ENCODE assay signal across 8 mouse cellular contexts in genomic region chr19:32759357-32760024, GRCm38 (mm10). TPM values are rescaled to one million over a fixed set of nuclear protein-coding genes. Genes with fewer than 3 reads are reported as not detected.
A peak's percentile ranks its signal among the peaks of the same experiment; 100 is the strongest.
DNase-seq lines count a peak whose midpoint lies in the region; ATAC-seq and TF ChIP-seq lines count a peak whose summit lies in the region.

No protein-coding gene starts in this region.

- ATAC-seq in megakaryocyte, adult 5-6 weeks (ENCODE audit: poor library complexity, severe bottlenecking) = no peak
- ATAC-seq in limb, embryonic 13.5 days (ENCODE audit: low FRiP score, low read depth) = no peak
- no peak for ATAC-seq in cerebellum, adult (ENCODE audit: insufficient number of reproducible peaks, low FRiP score, low TSS enrichment)

- WGBS in cerebellum, adult 2 months = under 1% methylated on average over 8 of the region's 8 CpGs
- 5% methylated on average over 8 of the region's 8 CpGs for WGBS in limb, embryonic 13.5 days

- peak overlapping the region; percentile 77 for H3K4me3 ChIP-seq in cerebellum, adult 2 months (replicated peaks; ENCODE audit: insufficient read depth, low read depth, low read length)
- peak overlapping the region; percentile 99 for H3K4me3 ChIP-seq in megakaryocyte, embryonic 14.5 days (replicated peaks)
- peak overlapping the region; percentile 96 for H3K4me3 ChIP-seq in limb, embryonic 13.5 days

- H3K27me3 ChIP-seq in cerebellum, adult 2 months (ENCODE audit: control insufficient read depth, insufficient read depth, low read length) = no peaks in the 10 kb centered on the region
- peaks cover 8% of the 10 kb centered on the region for H3K27me3 ChIP-seq in megakaryocyte, embryonic 14.5 days (replicated peaks)
- peaks cover 9% of the 10 kb centered on the region for H3K27me3 ChIP-seq in limb, embryonic 13.5 days
- no peaks in the 10 kb centered on the region for H3K27me3 ChIP-seq in splenic B cell, adult 2 months (ENCODE audit: control insufficient read depth, insufficient read depth, low read length, poor library complexity, severe bottlenecking)

- peaks cover 7% of the 10 kb centered on the region; the same call in 1 of the 2 replicates for H3K4me1 ChIP-seq in cerebellum, adult 2 months (ENCODE audit: control insufficient read depth, insufficient read depth, low read length)
- H3K4me1 ChIP-seq in megakaryocyte, embryonic 14.5 days = peaks cover 43% of the 10 kb centered on the region
- H3K4me1 ChIP-seq in limb, embryonic 13.5 days = peaks cover 30% of the 10 kb centered on the region

- H3K36me3 ChIP-seq in megakaryocyte, embryonic 14.5 days (replicated peaks; ENCODE audit: low read length) = peaks cover 19% of the 10 kb centered on the region
- H3K36me3 ChIP-seq in limb, embryonic 13.5 days = no peaks in the 10 kb centered on the region; the same call in none of the 2 replicates
- peaks cover 3% of the 10 kb centered on the region; the same call in 1 of the 2 replicates for H3K36me3 ChIP-seq in splenic B cell, adult 2 months (ENCODE audit: control insufficient read depth, insufficient read depth, low read length, poor library complexity, severe bottlenecking)

- no peak for TF ChIP-seq CTCF in cerebellum, adult 2 months (IDR thresholded peaks at IDR 0.05; ENCODE audit: borderline replicate concordance, insufficient read depth, low read depth, low read length)

- peak overlapping the region; percentile 90 for H3K4me2 ChIP-seq in limb, embryonic 13.5 days (replicated peaks)

- no peak overlapping the region for H3K27ac ChIP-seq in cerebellum, adult 2 months (ENCODE audit: insufficient read depth, low read length)
- no peak overlapping the region for H3K27ac ChIP-seq in limb, embryonic 13.5 days

- H3K9ac ChIP-seq in limb, embryonic 13.5 days = peak overlapping the region; percentile 99

- H3K9me3 ChIP-seq in megakaryocyte, embryonic 14.5 days = no peaks in the 10 kb centered on the region
- H3K9me3 ChIP-seq in limb, embryonic 13.5 days = no peaks in the 10 kb centered on the region

- no peak for TF ChIP-seq POLR2A in cerebellum, adult 2 months (IDR thresholded peaks at IDR 0.05; ENCODE audit: borderline replicate concordance, insufficient read depth, low read length)

- DNase-seq in cerebellum, adult 2 months = no peak
- no peak for DNase-seq in cerebellum, postnatal 4 days (ENCODE audit: low spot score in 2 of 2)
- peak; percentile 26 for DNase-seq in splenic B cell, adult 2 months (ENCODE audit: low read depth, low spot score)
- DNase-seq in lung, adult 18-20 months = no peak

RNA-seq across cellular contexts. Expression of gene Pten, which starts 2.2 kb away (rescaled TPM):
- polyA plus RNA-seq in cerebellum, adult 2 months (2012; rRNA removed) = 36.6 and 38.1 TPM in 2 replicates
- polyA plus RNA-seq in megakaryocyte, embryonic 14.5 days (2012; ENCODE audit: insufficient read depth, low replicate concordance) = 7.1 and 17.5 TPM in 2 replicates
- 110 and 114 TPM in 2 replicates for total RNA-seq in megakaryocyte, adult 5-6 weeks (2015)
- total RNA-seq in megakaryocyte, adult 5-6 weeks (2017) = 110 and 133 TPM in 2 replicates
- polyA plus RNA-seq in limb, embryonic 13.5 days (2015; fragmentation: Nextera tagmentation; extraction: Ambion mirVana) = 8.1 and 9.3 TPM in 2 replicates

RNA-seq across cellular contexts. Expression of gene Atad1, which starts 19.9 kb away (rescaled TPM):
- polyA plus RNA-seq in cerebellum, adult 2 months (2012; rRNA removed) = 77.2 and 85.3 TPM in 2 replicates
- 2.4 TPM in 1 of 2 replicates, not detected in the other for polyA plus RNA-seq in megakaryocyte, embryonic 14.5 days (2012; ENCODE audit: insufficient read depth, low replicate concordance)
- total RNA-seq in megakaryocyte, adult 5-6 weeks (2015) = 58.6 and 66.9 TPM in 2 replicates
- total RNA-seq in megakaryocyte, adult 5-6 weeks (2017) = 45.1 and 49.3 TPM in 2 replicates
- polyA plus RNA-seq in limb, embryonic 13.5 days (2015; fragmentation: Nextera tagmentation; extraction: Ambion mirVana) = 63.7 and 65.1 TPM in 2 replicates

Comparison
In these comparisons a context has a peak if more than half of its experiments do, and no peak if none do; other contexts are left out.
1. RNA of gene Atad1, which starts 19.9 kb away (polyA plus RNA-seq): 77.2 to 85.3 TPM in cerebellum, adult 2 months and 63.7 to 65.1 TPM in limb, embryonic 13.5 days; 2.4 TPM in megakaryocyte, embryonic 14.5 days; every median in the first group is over 10 times any median in the second.
2. Peak in every context shown above with its lines, with median percentiles within 50 percentile points of each other: H3K4me3 ChIP-seq.